Mouse (Mus musculus) ES-E14 (cell line): ENCODE data around the gene Etv2. TPM values are rescaled to one million over a fixed set of nuclear protein-coding genes. Genes with fewer than 3 reads are reported as not detected.

ENCODE experiments used
- DNase-seq: peaks from one replicate; pipeline ENCODE4 v3.0.0-alpha.2; 2013; ENCODE audit warnings: low read depth, low spot score
- H3K27ac ChIP-seq: 2 replicates; pipeline ENCODE4 v1.5.1; 2012; ENCODE audit warnings: low read depth, mild to moderate bottlenecking, low read length, moderate library complexity, mixed read lengths; ENCODE audit not compliant: poor library complexity, insufficient read depth, severe bottlenecking
- H3K36me3 ChIP-seq: 2 replicates; pipeline ENCODE4 v1.6.1; 2012; ENCODE audit warnings: mild to moderate bottlenecking, low read length, moderate library complexity, mixed read lengths; ENCODE audit not compliant: control insufficient read depth, poor library complexity, insufficient read depth, severe bottlenecking
- H3K4me1 ChIP-seq, 2 experiments: fragments of 150-350 bp in 1 of 2; sonication (generic) in 1 of 2; 2 replicates each; pipeline ENCODE4 v1.6.1; 2012; ENCODE audit warnings: low read length in 2 of 2, mild to moderate bottlenecking in 1 of 2, mixed read lengths in 1 of 2; ENCODE audit not compliant: control insufficient read depth in 2 of 2, insufficient read depth in 2 of 2, poor library complexity in 1 of 2
- H3K4me3 ChIP-seq, 2 experiments: fragments of 150-350 bp in 1 of 2; sonication (generic) in 1 of 2; 2 replicates each; pipeline ENCODE4 v1.5.1; 2012; ENCODE audit warnings: low read length in 2 of 2, low read depth in 1 of 2, mild to moderate bottlenecking in 1 of 2, mixed read lengths in 1 of 2; ENCODE audit not compliant: insufficient read depth in 1 of 2, poor library complexity in 1 of 2, severe bottlenecking in 1 of 2
- H3K9ac ChIP-seq: 2 replicates; pipeline ENCODE4 v1.6.1; 2012; ENCODE audit warnings: low read depth, mild to moderate bottlenecking, low read length, mixed read lengths; ENCODE audit not compliant: poor library complexity, insufficient read depth, severe bottlenecking
- H3K9me3 ChIP-seq: fragments of 150-350 bp; sonication (generic); 2 replicates; pipeline ENCODE4 v1.6.1; 2012; ENCODE audit warnings: low read depth, mild to moderate bottlenecking, low read length; ENCODE audit not compliant: control insufficient read depth, insufficient read depth
- CHD2 ChIP-seq: IDR thresholded peaks from 2 replicates; pipeline ENCODE4 v1.6.1; 2014; ENCODE audit warnings: mild to moderate bottlenecking, low read depth, low read length, inconsistent platforms
- HCFC1 ChIP-seq: IDR thresholded peaks from 2 replicates; pipeline ENCODE4 v1.6.1; 2012; ENCODE audit warnings: low read length, inconsistent platforms, borderline replicate concordance; ENCODE audit not compliant: insufficient read depth
- MAFK ChIP-seq: IDR thresholded peaks from 2 replicates; pipeline ENCODE4 v1.6.1; 2014; ENCODE audit warnings: mild to moderate bottlenecking, low read depth, low read length, inconsistent platforms; ENCODE audit not compliant: insufficient read depth
- ZC3H11A ChIP-seq: IDR thresholded peaks from 2 replicates; pipeline ENCODE4 v1.6.1; 2012; ENCODE audit warnings: low read depth, mild to moderate bottlenecking, inconsistent platforms, low read length, borderline replicate concordance
- ZNF384 ChIP-seq: IDR thresholded peaks from 2 replicates; pipeline ENCODE4 v1.6.1; 2012; ENCODE audit warnings: low read depth, low read length, inconsistent platforms
- in situ Hi-C, 2 experiments: fragments of 600-800 bp; cut with MboI; formaldehyde crosslinking; loops; one replicate each; pipeline ENCODE4 v1.15.1; 2025; ENCODE audit warnings: low sequenced_read_pairs in 2 of 2, inconsistent platforms in 1 of 2; ENCODE audit not compliant: unreplicated experiment in 2 of 2
- total RNA-seq: library from RNA; depleted of rRNA; stranded (reverse); fragments of 300-350 nt; gene quantifications from 2 replicates; pipeline ENCODE4 v1.2.3, GENCODE M21; 2012

Gene Etv2
- total RNA-seq, 1 experiment, result 2.1 TPM

GRCm38 (mm10) chr7:30629013-30629412 lies 6.6 kb downstream of the Etv2 start:
- H3K27ac ChIP-seq, result no peak overlapping the region
- H3K36me3 ChIP-seq, result peaks cover 2% of the 10 kb centered on the region; the same call in 1 of the 2 replicates
- no peak overlapping the region for H3K9ac ChIP-seq
- no peaks in the 10 kb centered on the region for H3K9me3 ChIP-seq
- peaks cover 1 to 7% of the 10 kb centered on the region in 2 experiments; a peak in 2 of 4 replicates for H3K4me1 ChIP-seq
- no peak overlapping the region for H3K4me3 ChIP-seq
- no peak for TF ChIP-seq HCFC1
- TF ChIP-seq MAFK, result no peak
- TF ChIP-seq ZNF384, result no peak
- TF ChIP-seq ZC3H11A, result no peak
- in situ Hi-C loops, result no loop called here
- no peak for DNase-seq

GRCm38 (mm10) chr7:30626647-30627046 lies 9.0 kb downstream of the Etv2 start:
- Histone ChIP-seq H3K27ac (no peak overlapping the region; the same call in 1 of the 2 replicates), H3K4me1 (peaks cover 1 to 10% of the 10 kb centered on the region in 2 experiments; a peak in 2 of 4 replicates), H3K9ac (no peak overlapping the region), H3K36me3 (peaks cover 14% of the 10 kb centered on the region), H3K4me3 (no peak overlapping the region), H3K9me3 (no peaks in the 10 kb centered on the region)
- in situ Hi-C loops, result no loop called here
- TF ChIP-seq ZNF384, result no peak
- TF ChIP-seq ZC3H11A, result no peak
- TF ChIP-seq MAFK, result no peak
- no peak for TF ChIP-seq CHD2
- TF ChIP-seq HCFC1, result no peak
- DNase-seq, result no peak

- H3K36me3 ChIP-seq, result peaks cover 17% of the 10 kb centered on the region
- H3K9me3 ChIP-seq, result no peaks in the 10 kb centered on the region
- peak; percentile 87 for DNase-seq
- peak within 1 kb of the TSS; percentile 75 for H3K27ac ChIP-seq
- peak within 1 kb of the TSS; percentile 94 for H3K9ac ChIP-seq
- peak within 1 kb of the TSS; percentile 92 to 98 for H3K4me3 ChIP-seq
- TF ChIP-seq MAFK (no peak), ZC3H11A (no peak), HCFC1 (no peak), ZNF384 (no peak)
- in situ Hi-C loops, result no loop called here
- H3K4me1 ChIP-seq, result peaks cover 1 to 10% of the 10 kb centered on the region in 2 experiments; a peak in 2 of 4 replicates
Observed at GRCm38 (mm10) chr7:30625530-30626384, 9.9 kb downstream of the Etv2 start, which contains the start of gene Cox6b1. Cox6b1 (minus strand) TSS chr7:30626151.

GRCm38 (mm10) chr7:30619202-30619601 lies 16.4 kb downstream of the Etv2 start:
- Histone ChIP-seq H3K9me3 (no peaks in the 10 kb centered on the region), H3K4me3 (no peak overlapping the region), H3K36me3 (peaks cover 38% of the 10 kb centered on the region), H3K4me1 (peaks cover 0 to 12% of the 10 kb centered on the region in 2 experiments; a peak in 2 of 4 replicates), H3K9ac (no peak overlapping the region), H3K27ac (no peak overlapping the region)
- no peak for DNase-seq
- in situ Hi-C loops, result no loop called here
- peak; percentile 4; the same call in 1 of the 2 replicates for TF ChIP-seq ZC3H11A
- no peak for TF ChIP-seq ZNF384

GRCm38 (mm10) chr7:30618658-30619057 lies 17.0 kb downstream of the Etv2 start:
- peaks cover 36% of the 10 kb centered on the region for H3K36me3 ChIP-seq
- H3K4me1 ChIP-seq, result peaks cover 0 to 12% of the 10 kb centered on the region in 2 experiments; a peak in 2 of 4 replicates
- TF ChIP-seq ZC3H11A (no peak), CHD2 (no peak)

More at GRCm38 (mm10) chr7:30618658-30619057, 17.0 kb downstream of the Etv2 start:
- no peak overlapping the region for H3K27ac ChIP-seq
- no peak overlapping the region for H3K9ac ChIP-seq
- H3K4me3 ChIP-seq, result no peak overlapping the region
- H3K9me3 ChIP-seq, result no peaks in the 10 kb centered on the region
- no peak for DNase-seq
- in situ Hi-C loops, result no loop called here
